Mouse (Mus musculus) large intestine, adult 2 months (tissue): ENCODE measurements at regions not wholly inside any gene's neighbourhood (a gene's known extent, or its start where the extent isn't known, plus 50 kb on each side); places are given as distances from the start of the nearest gene placed in this dataset.

Experiments used
- DNase-seq: peaks from one replicate; pipeline ENCODE4 v3.0.0-alpha.2; 2012; ENCODE audit warnings: low read depth, low spot score
- WGBS: fragments of 180-500 bp; shearing (Covaris S2); methylation state at CpG from one replicate; pipeline ENCODE4 v1.1.7; 2018; 5-methylcytosine and 5-hydroxymethylcytosine counted together

- 79% methylated on average over 2 of the region's 2 CpGs for WGBS
- no peak for DNase-seq
Observed at GRCm38 (mm10) chr1:152313480-152313879, 73.0 kb downstream of the Tsen15 start.

- WGBS: 80% methylated on average over 3 of the region's 3 CpGs
- no peak for DNase-seq
Observed at GRCm38 (mm10) chr1:152305461-152305860, 81.0 kb downstream of the Tsen15 start.

DNA sequence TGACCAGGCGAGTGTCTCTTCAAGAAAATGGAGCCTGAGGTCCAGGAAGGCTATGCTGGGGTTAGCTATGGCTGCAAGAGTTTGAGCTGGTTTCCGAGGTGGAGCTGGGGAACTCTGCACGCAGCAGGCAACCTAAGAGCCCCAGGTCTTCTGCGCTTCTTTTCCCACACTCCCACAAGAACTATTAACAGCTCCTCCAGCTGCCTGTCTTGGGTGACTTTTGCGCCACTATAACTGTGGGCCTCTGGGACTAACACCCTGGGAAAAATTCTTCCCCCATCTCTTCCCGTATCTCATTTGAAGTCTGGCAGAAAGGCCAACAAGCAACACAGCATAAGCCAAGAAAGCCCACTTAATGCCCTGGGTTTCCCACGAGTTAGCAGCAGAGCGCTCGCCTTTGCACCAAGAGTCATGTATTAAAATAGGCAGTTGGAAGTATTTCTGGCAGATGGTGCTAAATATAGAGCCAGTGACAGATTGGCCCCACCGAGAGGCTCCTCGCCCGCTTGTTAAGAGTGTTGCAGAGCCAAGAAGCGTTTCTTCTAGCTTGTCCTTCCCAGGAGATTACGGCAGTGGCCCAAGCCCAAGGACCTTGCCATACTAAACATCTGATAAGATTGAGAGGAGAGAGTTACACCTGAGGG, 81.9 kb downstream of the Tsen15 start:
- DNase-seq: no peak
- WGBS: 66% methylated on average over 14 of the region's 14 CpGs

DNA sequence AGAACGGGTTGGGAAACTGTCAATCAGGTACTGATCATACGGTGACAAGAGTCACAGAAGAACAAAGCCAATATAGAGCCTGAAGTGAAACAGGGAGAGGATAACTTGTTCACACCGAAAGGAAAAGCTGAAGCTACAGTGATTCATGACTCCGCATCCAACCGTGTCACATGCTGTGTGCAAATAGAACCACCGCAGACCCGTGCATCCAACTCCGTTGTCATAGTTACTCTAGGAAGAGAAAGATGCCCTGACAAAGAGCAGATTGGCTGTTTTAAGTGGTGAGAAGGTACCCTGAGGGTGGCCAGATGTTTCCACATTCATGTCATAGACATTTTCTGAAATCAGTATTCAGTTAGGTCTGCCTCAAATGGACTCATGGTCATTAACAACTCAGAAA, 85.1 kb downstream of the Tsen15 start:
- no peak for DNase-seq
- WGBS: 82% methylated on average over 8 of the region's 8 CpGs

DNA sequence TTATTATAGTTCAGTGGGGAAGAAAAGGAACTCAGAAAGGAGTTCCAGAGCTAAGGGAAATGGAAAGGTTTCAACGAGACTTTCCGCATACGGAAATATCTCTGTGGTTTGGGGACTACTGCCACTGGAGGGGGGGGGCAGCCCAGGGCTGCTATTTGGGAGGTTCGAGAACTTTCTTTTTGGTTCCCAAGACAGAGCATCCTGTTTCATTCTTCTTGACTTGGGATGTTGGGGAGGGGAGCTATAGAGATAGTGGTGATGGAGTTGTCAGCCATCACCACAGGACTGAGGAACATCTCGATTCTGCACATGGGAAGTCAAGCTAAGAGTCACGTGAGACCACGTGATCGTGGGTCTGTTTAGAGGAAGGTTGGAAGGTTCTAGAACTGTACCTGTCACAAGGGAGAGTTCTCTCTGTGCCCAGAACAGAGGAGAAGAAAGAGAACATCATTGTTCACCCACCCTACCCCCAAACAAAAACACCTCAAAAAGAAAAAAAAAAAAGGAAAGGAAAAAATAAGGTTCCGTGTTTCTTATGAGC, 94.2 kb downstream of the Tsen15 start:
- DNase-seq: no peak
- WGBS: 70% methylated on average over 9 of the region's 9 CpGs

- peak; percentile 29 for DNase-seq
- 27% methylated on average over 7 of the region's 7 CpGs for WGBS
Observed at GRCm38 (mm10) chr1:152290768-152291167, 95.7 kb downstream of the Tsen15 start.

DNA sequence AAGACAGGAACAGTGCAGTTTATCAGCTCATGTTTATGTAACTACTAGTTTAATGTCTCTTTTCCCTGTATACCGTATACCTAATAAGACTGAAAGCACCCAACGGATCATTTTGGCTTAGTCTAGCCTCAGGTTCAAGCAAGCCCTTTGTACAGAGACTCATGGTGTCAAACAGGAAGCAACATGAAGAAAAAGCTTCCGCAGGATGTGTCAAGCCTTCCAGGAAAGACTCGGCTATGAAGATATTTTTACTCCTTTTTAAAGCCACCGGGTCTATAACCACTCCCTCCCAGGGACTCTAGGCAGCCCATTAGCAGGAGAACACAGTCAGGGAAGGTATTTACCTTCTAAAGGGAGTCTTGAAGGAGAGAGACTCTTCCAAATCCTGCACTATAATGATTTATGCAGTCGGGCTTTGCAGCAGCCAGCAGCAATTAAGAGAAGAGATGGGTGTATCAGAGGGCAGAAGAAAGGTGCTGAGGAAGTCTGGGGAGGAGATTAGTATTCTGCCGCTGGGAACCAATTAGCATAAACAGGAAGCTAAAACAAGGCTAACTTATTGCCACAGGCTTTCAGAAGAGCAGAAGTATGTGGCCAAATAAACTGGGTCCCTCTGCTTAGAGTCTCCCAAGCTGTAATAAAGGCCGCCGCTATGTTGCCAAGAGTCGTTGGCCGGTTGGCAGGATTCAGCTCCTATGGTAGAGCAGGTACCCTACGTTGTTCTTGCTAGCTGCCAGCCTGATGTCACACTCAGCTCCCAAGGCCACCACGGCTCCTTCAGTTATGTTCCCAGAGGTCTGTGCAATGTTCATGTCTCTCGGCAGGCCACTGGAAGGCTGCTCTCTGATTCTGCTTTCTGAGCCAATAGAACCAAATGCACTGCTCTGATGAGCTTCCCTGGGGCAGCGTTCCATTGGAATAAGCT, 98.7 kb downstream of the Tsen15 start:
- DNase-seq: no peak
- 48% methylated on average over 15 of the region's 15 CpGs for WGBS

DNA sequence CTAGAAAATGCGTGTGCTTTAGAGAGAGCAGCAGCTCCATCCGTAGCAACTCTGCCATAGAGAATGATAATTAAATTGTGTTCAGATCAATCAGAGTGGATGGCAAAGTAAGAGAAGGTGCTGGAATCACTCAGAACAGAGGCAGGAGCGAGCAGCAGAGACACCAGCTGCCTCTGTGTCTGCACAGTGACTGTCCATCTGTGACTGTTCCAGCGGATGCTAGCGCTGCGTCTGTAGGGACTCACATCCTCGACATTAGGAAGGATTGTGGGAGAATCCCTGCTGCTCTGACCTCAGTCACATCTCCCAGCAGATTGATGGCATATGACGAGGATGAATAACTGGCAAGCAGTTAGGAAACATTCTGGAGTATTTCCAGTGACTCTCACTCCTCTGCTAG, 99.8 kb downstream of the Tsen15 start:
- DNase-seq: no peak
- 84% methylated on average over 8 of the region's 8 CpGs for WGBS

- 93% methylated on average over 11 of the region's 11 CpGs for WGBS
- DNase-seq: no peak
Observed at GRCm38 (mm10) chr1:152282106-152282505, 104.4 kb downstream of the Tsen15 start.

DNA sequence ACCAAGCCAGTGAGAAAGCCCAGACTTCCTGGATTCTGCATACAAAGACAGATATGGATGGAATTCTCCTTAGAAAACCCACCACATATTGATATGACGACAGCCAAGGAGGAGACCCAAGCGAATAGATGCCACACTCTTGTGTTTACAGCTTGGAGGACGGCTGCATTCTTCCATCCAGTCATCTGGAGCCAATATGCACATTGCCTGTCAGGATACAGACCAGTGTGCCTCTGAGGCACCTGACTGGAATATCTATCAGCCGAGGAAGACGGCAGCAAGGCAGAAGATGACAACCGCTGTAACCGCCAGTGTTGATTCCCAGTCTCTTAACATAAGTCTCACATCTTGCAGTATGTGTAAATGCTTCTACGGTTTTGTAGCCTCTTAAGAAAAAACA, 105.3 kb downstream of the Tsen15 start:
- WGBS: 86% methylated on average over 8 of the region's 8 CpGs
- no peak for DNase-seq

- DNase-seq: no peak
- WGBS: 31% methylated on average over 1 of the region's 1 CpGs
Observed at GRCm38 (mm10) chr1:152280014-152280413, 106.5 kb downstream of the Tsen15 start.

GRCm38 (mm10) chr1:152275011-152275410, 111.5 kb downstream of the Tsen15 start:
- no peak for DNase-seq
- WGBS: 97% methylated on average over 24 of the region's 24 CpGs

- DNase-seq: no peak
- 82% methylated on average over 1 of the region's 1 CpGs for WGBS
Observed at GRCm38 (mm10) chr1:152273430-152273829, 113.1 kb downstream of the Tsen15 start.

DNA sequence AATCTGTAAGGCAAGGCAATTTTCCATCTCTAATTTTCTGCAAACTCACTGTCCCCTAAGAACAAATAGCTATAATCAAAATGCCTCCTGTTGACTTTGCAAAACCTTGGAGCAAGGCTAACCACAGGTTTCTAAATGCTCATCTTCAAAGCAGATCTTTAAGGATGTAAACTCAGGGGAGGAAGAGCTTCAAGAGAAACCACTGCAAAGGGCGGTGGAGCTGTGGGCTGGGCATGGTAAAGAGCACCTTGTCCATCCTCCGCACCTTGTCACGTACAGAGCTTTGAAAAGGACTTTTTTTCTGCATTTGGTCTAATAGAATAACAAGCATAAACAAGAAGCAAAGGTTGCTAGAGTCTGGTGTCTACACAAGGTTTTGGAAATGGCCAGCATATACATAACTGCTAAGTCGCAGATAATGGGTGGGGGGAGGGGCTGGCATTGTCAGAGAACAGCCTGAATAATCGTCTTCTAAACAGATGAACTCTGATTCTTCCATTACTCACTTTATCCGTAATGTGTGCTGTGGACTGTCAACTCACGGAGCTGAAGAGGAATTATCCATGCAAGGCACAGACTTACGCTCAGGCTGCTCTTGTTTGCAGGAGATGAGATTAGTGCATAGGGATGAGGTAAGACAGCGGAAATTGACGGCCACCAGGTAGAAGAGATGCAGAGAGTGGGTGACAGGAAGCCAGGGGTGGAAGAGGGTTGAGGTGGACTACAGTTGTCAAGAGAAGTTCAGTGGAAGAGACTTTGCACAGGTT, 116.4 kb downstream of the Tsen15 start:
- DNase-seq: no peak
- WGBS: 68% methylated on average over 10 of the region's 10 CpGs

DNA sequence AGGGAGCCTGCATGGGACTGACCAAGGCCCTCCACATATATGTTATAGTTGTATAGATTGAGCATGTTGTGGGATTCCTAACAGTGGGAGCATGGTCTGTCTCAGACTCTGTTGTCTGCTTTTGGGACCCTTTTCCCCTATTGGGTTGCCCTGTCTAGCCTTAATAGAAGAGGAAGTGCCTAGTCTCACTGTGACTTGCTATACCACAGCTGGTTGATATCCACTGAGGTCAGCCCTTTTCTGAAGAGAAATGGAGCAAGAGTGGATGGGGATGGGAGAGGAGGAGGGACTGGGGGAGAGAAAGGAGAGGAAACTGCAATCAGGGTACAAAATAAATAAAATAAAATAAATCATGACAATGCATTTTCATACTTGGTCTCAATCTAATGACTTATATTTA, 120.1 kb downstream of the Tsen15 start:
- DNase-seq: no peak

- 62% methylated on average over 6 of the region's 6 CpGs for WGBS
Observed at GRCm38 (mm10) chr1:152264981-152265380, 121.5 kb downstream of the Tsen15 start.

GRCm38 (mm10) chr1:152261472-152261871, 125.0 kb downstream of the Tsen15 start:
- 31% methylated on average over 4 of the region's 4 CpGs for WGBS
- DNase-seq: no peak

More at GRCm38 (mm10) chr1:152264981-152265380, 121.5 kb downstream of the Tsen15 start:
- no peak for DNase-seq

DNA sequence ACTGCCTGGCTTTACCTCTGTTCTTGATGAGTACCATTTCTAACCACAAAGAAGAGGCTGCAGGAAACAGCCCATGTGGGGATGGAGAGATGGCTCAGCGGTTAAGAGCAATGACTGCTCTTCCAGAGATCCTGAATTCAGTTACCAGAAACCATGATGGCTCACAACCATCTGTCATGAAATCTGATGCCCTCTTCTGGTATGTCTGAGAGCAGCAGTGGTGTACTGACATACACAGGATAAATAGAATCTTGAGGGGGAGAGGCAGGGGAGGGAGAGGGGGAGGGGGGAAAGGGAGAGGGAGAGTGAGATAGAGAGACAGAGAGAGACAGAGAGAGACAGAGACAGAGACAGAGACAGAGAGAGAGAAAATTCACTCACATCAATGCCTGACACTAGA, 125.5 kb downstream of the Tsen15 start:
- 94% methylated on average over 1 of the region's 1 CpGs for WGBS
- no peak for DNase-seq

GRCm38 (mm10) chr1:152258258-152258657, 128.2 kb downstream of the Tsen15 start:
- DNase-seq: no peak
- 80% methylated on average over 12 of the region's 12 CpGs for WGBS

DNA sequence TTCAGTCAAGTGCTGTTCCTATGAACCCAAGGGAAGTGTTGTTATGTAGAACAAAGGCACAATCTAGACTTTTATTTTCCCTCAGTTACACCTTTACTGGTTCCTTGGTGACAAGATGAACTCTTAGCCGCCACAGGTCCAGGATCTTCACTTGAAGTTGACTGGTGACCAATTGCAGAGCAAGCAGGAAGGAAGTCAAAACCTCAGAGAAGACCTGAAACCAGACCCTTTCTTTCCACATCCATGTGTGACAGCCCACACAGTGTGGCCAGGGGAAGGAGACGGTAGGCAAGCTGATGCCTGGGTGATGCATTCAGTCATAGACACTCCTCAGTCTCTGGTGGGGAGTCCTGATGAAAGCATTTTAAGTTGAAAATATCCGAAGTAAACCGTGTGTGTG, 132.6 kb downstream of the Tsen15 start:
- 77% methylated on average over 4 of the region's 4 CpGs for WGBS
- no peak for DNase-seq
